Comparison of ENCODE assay signal across 14 mouse cellular contexts in the genomic region with DNA sequence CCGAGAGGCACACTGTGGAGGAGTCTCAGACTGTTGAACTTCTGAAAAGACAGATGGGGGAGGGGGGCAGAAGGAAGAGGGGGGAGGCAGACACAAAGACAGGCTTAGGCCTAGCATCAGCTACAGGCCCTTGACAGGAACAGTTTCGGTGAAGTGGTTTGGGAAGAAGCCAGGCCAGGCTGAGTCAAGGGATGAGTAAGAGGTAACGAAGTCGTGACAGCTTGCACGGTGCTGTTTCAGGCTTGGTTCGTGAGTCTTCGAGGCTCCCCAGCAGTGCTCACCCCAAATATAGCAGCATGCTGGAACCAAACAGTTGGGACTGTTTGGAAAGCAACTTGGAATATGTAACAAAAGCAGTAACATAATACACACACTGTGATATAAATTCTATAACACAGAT. TPM values are rescaled to one million over a fixed set of nuclear protein-coding genes. Genes with fewer than 3 reads are reported as not detected.
DNase-seq lines count a peak whose midpoint lies in the region; ATAC-seq and TF ChIP-seq lines count a peak whose summit lies in the region.
"Had no signal": no experiment of that assay in that cellular context is flagged by ENCODE, and none has a peak within 500 bp of the region (broad histone marks: within the 10 kb centered on the region; RNA-seq: fewer than 3 reads in every experiment).

No protein-coding gene starts in this region.

- no peaks in the 10 kb centered on the region for H3K27me3 ChIP-seq in forebrain, embryonic 12.5 days
- no peaks in the 10 kb centered on the region for H3K27me3 ChIP-seq in forebrain, embryonic 16.5 days (replicated peaks; ENCODE audit: control insufficient read depth, insufficient read depth, low read length)
- no peaks in the 10 kb centered on the region for H3K27me3 ChIP-seq in kidney, adult 2 months (replicated peaks; ENCODE audit: control insufficient read depth, insufficient read depth, low read length)
- H3K27me3 ChIP-seq: neural tube, embryonic 13.5 days had no signal

- DNase-seq in brain, adult 2 months (ENCODE audit: low read depth, low spot score) = peak; percentile 96
- DNase-seq in layer of hippocampus, adult 9-11 months = peak; percentile 85
- DNase-seq in right cerebral cortex, postnatal 25 days = peak; percentile 85
- DNase-seq in ovary, postnatal 10 days (ENCODE audit: low spot score) = no peak
- no peak for DNase-seq in kidney, adult 2 months
- no peak for DNase-seq in thymus, postnatal 0 days (ENCODE audit: low spot score)
- DNase-seq: cerebellum, adult 9-11 months; heart, adult 2 months had no signal

- no peak for TF ChIP-seq CTCF in kidney, adult 2 months (conservative IDR thresholded peaks at IDR 0.05; ENCODE audit: insufficient read depth, insufficient read length, low read depth, low read length)

- 82% methylated on average over 7 of the region's 7 CpGs for WGBS in forebrain, embryonic 12.5 days
- 67% methylated on average over 7 of the region's 7 CpGs for WGBS in forebrain, embryonic 16.5 days
- 82% methylated on average over 7 of the region's 7 CpGs for WGBS in kidney, adult 2 months

- 0 out of 2 replicates have a peak, but pooled peaks cover under 1% of the 10 kb centered on the region for H3K4me1 ChIP-seq in forebrain, embryonic 12.5 days
- no peaks in the 10 kb centered on the region for H3K4me1 ChIP-seq in forebrain, embryonic 16.5 days (replicated peaks; ENCODE audit: control insufficient read depth, insufficient read depth, low read length)
- H3K4me1 ChIP-seq in kidney, adult 2 months (ENCODE audit: control insufficient read depth, insufficient read depth, low read length) = no peaks in the 10 kb centered on the region
- H3K4me1 ChIP-seq: neural tube, embryonic 13.5 days had no signal

- peak overlapping the region; percentile 21; the same call in 1 of the 2 replicates for H3K9ac ChIP-seq in forebrain, embryonic 12.5 days
- no peak overlapping the region for H3K9ac ChIP-seq in forebrain, embryonic 16.5 days (replicated peaks; ENCODE audit: low read depth, low read length)
- H3K9ac ChIP-seq: hindbrain, embryonic 14.5 days; neural tube, embryonic 13.5 days had no signal

- H3K36me3 ChIP-seq in forebrain, embryonic 12.5 days (replicated peaks) = no peaks in the 10 kb centered on the region
- no peaks in the 10 kb centered on the region for H3K36me3 ChIP-seq in forebrain, embryonic 16.5 days (ENCODE audit: control insufficient read depth, insufficient read depth)
- H3K36me3 ChIP-seq in kidney, adult 2 months (ENCODE audit: control insufficient read depth, insufficient read depth, low read length) = no peaks in the 10 kb centered on the region
- H3K36me3 ChIP-seq: neural tube, embryonic 13.5 days had no signal

- no peaks in the 10 kb centered on the region for H3K9me3 ChIP-seq in forebrain, embryonic 12.5 days
- H3K9me3 ChIP-seq in forebrain, embryonic 16.5 days (ENCODE audit: control insufficient read depth, low read length) = no peaks in the 10 kb centered on the region
- H3K9me3 ChIP-seq: neural tube, embryonic 13.5 days had no signal

- H3K4me2 ChIP-seq in forebrain, embryonic 12.5 days = no peak overlapping the region
- no peak overlapping the region for H3K4me2 ChIP-seq in forebrain, embryonic 16.5 days (ENCODE audit: low read length)
- H3K4me2 ChIP-seq: hindbrain, embryonic 14.5 days; neural tube, embryonic 13.5 days had no signal

- H3K4me3 ChIP-seq in forebrain, embryonic 12.5 days (replicated peaks) = no peak overlapping the region
- H3K4me3 ChIP-seq in forebrain, embryonic 16.5 days (replicated peaks; ENCODE audit: low read length) = no peak overlapping the region
- no peak overlapping the region for H3K4me3 ChIP-seq in kidney, adult 2 months (ENCODE audit: insufficient read depth, low read depth, low read length)
- H3K4me3 ChIP-seq: heart, adult 2 months; neural tube, embryonic 13.5 days had no signal

- ATAC-seq in forebrain, embryonic 12.5 days (ENCODE audit: low FRiP score) = no peak
- no peak for ATAC-seq in forebrain, embryonic 16.5 days

- no peak overlapping the region for H3K27ac ChIP-seq in forebrain, embryonic 12.5 days
- H3K27ac ChIP-seq in forebrain, embryonic 16.5 days (ENCODE audit: low read length) = no peak overlapping the region
- no peak overlapping the region for H3K27ac ChIP-seq in kidney, adult 2 months (ENCODE audit: insufficient read depth, low read depth, low read length)
- H3K27ac ChIP-seq: heart, adult 2 months; hindbrain, embryonic 14.5 days; kidney, postnatal 0 days; neural tube, embryonic 13.5 days had no signal

- TF ChIP-seq POLR2A in kidney, adult 2 months (IDR thresholded peaks at IDR 0.05; ENCODE audit: low read depth, low read length) = no peak

RNA-seq across cellular contexts. Expression of a gene that starts 2.3 kb away (rescaled TPM):
- polyA plus RNA-seq in forebrain, embryonic 12.5 days (2016; fragmentation: Nextera tagmentation; extraction: Ambion mirVana) = not detected in 2 replicates
- polyA plus RNA-seq in forebrain, embryonic 16.5 days (2015; fragmentation: Nextera tagmentation; extraction: Ambion mirVana) = not detected in 2 replicates
- polyA plus RNA-seq in kidney, adult 2 months (2012; rRNA removed) = 0.08 TPM in 1 of 2 replicates, not detected in the other
- polyA plus RNA-seq in thymus, postnatal 0 days (2015; fragmentation: Nextera tagmentation; extraction: Ambion mirVana) = not detected in 2 replicates
- polyA plus RNA-seq: hindbrain, embryonic 14.5 days; kidney, postnatal 0 days; liver, adult 2 months; neural tube, embryonic 13.5 days had no signal

RNA-seq across cellular contexts. Expression of a gene that starts 56.8 kb away (rescaled TPM):
- polyA plus RNA-seq in forebrain, embryonic 12.5 days (2016; fragmentation: Nextera tagmentation; extraction: Ambion mirVana) = 203 and 223 TPM in 2 replicates
- polyA plus RNA-seq in forebrain, embryonic 16.5 days (2015; fragmentation: Nextera tagmentation; extraction: Ambion mirVana) = 166 and 186 TPM in 2 replicates
- 32.0 and 61.3 TPM in 2 replicates for polyA plus RNA-seq in kidney, adult 2 months (2012; rRNA removed)
- 150 and 161 TPM in 2 replicates for polyA plus RNA-seq in thymus, postnatal 0 days (2015; fragmentation: Nextera tagmentation; extraction: Ambion mirVana)

Comparison
In these comparisons a context has a peak if more than half of its experiments do, and no peak if none do; other contexts are left out.
1. DNase-seq: peak in brain, adult 2 months (single experiment), layer of hippocampus, adult 9-11 months (single experiment) and right cerebral cortex, postnatal 25 days (single experiment); none in ovary, postnatal 10 days (single experiment), kidney, adult 2 months (single experiment) and thymus, postnatal 0 days (single experiment).